Mouse (Mus musculus) cortical plate, adult 2 months (tissue): ENCODE results near the gene Tmed1. TPM values are rescaled to one million over a fixed set of nuclear protein-coding genes. Genes with fewer than 3 reads are reported as not detected.

Experiments
- H3K27ac ChIP-seq: fragments of 200-500 bp; 2 replicates; pipeline ENCODE4 v1.5.1; 2012; ENCODE audit warnings: low read length, control low read depth, inconsistent platforms; ENCODE audit not compliant: insufficient read depth
- H3K4me1 ChIP-seq: fragments of 200-500 bp; 2 replicates; pipeline ENCODE4 v1.6.1; 2011; ENCODE audit warnings: low read length; ENCODE audit not compliant: control insufficient read depth, insufficient read depth
- H3K4me3 ChIP-seq: fragments of 200-500 bp; 2 replicates; pipeline ENCODE4 v1.5.1; 2011; ENCODE audit warnings: mild to moderate bottlenecking, low read length, control low read depth; ENCODE audit not compliant: insufficient read depth
- CTCF ChIP-seq: fragments of 200-500 bp; IDR thresholded peaks from 2 replicates; pipeline ENCODE4 v1.5.1; 2011; ENCODE audit warnings: mild to moderate bottlenecking, control low read depth, low read length; ENCODE audit not compliant: insufficient read depth; ENCODE audit errors: extremely low read depth
- POLR2A ChIP-seq: fragments of 200-500 bp; IDR thresholded peaks from 2 replicates; pipeline ENCODE4 v1.6.1; 2011; ENCODE audit warnings: mild to moderate bottlenecking, low read length, control low read depth; ENCODE audit not compliant: insufficient read depth; ENCODE audit errors: extremely low read depth
- polyA plus RNA-seq: library from polyadenylated mRNA; depleted of rRNA; stranded (reverse); fragments of >200 nt; gene quantifications from 2 replicates; pipeline ENCODE4 v1.2.3, GENCODE M21; 2012; rRNA removed

Gene Tmed1
- polyA plus RNA-seq = 25.0 and 25.5 TPM in 2 replicates

DNA sequence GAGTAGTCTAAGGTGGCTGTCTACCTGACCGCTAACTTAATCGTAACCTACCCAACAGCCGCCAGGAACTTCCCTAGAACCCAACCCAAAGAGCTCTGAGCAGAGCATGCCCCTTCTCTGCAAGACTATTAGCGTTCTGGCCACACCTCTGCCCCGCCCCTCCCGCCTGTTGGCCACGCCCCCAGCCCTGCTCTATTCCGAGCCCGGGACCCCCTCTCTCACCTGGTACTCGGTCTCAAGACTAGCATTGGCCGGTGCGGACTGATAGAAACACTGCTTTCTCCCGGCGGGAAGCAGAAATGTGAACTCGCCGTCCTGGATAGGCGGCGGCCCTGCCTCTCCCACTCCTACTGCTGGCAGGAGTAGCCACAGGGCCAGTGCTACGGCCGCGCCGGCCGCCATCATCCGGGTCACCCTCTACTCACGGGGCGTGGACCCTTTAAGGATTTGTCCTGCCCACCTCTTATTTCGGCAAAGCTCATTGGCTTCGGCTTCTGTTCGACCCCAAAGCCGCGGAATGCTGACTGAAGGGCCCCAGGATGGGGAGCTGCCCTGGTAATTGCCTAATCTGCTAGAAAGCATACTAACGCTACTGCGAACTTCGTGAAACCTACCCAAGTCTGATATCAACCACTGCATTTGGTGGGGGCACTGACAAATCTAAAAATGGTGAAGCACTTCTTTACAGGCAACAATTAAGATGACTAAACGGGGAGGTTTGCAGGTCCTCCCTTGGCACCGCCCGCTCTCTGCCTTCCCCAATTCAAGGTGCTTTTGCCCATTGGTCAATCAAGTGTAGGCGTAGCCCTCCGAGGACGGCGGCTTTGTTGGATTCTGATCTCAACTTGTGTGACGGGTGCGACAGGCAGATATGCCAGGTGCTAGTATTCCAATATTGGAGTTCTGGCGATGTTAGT is at the start of gene Tmed1:
Gene Tmed1, minus strand, starts transcription at position 481 of the 917 bp plus-strand sequence.
- H3K4me1 ChIP-seq = no peaks in the 10 kb centered on the region
- peak within 1 kb of the TSS; percentile 88 for H3K27ac ChIP-seq
- TF ChIP-seq CTCF (no peak), POLR2A (peak; percentile 69; the same call in 1 of the 2 replicates)

DNA sequence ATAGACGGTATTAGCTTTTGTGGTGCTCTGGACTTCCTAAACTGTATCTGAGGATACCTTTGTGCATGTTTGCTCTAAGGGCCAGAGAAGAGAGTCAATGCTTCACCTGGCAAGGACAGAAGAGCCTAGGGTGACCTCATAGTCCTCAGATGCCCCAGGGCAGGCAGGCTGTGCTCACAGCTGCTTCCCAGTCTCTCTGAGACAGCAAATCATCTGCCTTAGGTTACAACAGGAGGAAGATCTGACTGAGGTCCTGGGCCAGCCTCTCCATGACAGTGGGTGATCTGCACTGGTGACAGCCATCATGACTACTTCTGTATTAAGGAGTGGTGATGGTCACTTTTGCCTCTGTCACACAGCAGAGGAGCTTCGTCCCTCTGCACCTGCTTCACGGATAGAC is 49.1 kb upstream of the Tmed1 start:
- Histone ChIP-seq H3K4me1 (no peaks in the 10 kb centered on the region; the same call in 1 of the 2 replicates), H3K27ac (no peak overlapping the region), H3K4me3 (no peak overlapping the region)
- TF ChIP-seq POLR2A = no peak
- no peak for TF ChIP-seq CTCF

More for the DNA sequence above, at the start of gene Tmed1:
- peak within 1 kb of the TSS; percentile 79 for H3K4me3 ChIP-seq

DNA sequence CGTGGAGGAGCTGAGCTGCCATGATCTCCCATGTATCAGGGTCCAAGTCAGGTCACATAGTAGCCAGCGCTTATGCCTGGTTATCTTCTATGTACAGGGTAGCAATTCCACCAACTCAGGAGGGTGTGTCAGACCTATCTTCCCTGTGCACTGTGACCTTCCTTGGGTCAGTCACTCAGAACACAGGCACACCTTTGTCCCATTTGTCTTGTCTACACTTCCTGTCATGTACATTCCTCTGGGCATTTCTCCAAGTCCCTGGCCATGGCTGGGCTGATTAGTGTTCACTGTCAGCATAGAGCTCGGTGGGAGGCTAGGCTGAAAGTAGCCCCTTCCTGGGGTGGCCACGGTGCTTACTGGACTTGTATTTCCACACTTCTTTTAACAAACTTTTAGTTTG is 48.3 kb upstream of the Tmed1 start:
- TF ChIP-seq CTCF = no peak
- no peak for TF ChIP-seq POLR2A
- H3K4me1 ChIP-seq = no peaks in the 10 kb centered on the region; the same call in 1 of the 2 replicates

DNA sequence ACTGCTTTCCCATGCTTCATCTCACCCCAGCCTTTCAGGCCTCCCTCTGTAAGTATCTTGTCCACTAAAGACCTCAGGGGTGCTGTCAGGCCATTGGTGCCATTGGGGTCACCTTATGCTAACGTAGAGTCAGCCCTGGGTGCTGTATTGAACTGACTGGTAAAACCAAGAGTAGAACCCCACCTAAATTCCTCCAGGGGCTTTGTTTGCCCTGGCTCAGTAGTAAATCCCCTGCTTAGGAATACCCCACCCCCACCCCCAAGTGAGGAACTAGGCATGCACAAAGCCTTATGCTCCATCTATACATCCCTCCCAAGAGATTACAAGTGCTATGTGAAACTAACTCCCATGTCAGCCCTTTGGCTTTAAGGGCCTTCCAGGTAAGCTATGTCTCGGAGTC is 47.5 kb upstream of the Tmed1 start:
- Histone ChIP-seq H3K4me1 (no peaks in the 10 kb centered on the region; the same call in 1 of the 2 replicates), H3K4me3 (no peak overlapping the region), H3K27ac (no peak overlapping the region)
- no peak for TF ChIP-seq CTCF
- TF ChIP-seq POLR2A = no peak

More for the DNA sequence above, 48.3 kb upstream of the Tmed1 start:
- H3K4me3 ChIP-seq = no peak overlapping the region
- H3K27ac ChIP-seq = no peak overlapping the region

DNA sequence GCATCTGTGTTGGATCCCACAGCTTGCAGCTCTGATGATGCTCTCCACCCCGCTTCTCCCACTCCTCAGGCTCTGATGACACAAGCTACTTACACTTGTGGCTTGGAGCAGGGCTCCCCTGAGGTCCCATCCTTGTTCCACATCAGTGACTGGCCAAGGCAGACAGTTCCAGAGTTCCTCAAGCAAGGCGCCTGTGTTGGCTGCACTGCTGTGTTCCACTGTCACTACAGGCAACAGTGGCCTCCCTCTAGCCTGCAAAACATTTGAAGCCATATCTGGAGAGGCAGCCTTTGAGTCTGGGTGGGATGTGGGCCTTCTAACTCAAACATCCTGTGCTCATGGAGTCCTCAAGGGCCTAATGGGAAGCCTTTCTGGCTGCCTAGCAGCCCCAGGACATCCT is 46.9 kb upstream of the Tmed1 start:
- Histone ChIP-seq H3K27ac (no peak overlapping the region), H3K4me3 (no peak overlapping the region), H3K4me1 (no peaks in the 10 kb centered on the region; the same call in 1 of the 2 replicates)
- no peak for TF ChIP-seq POLR2A

DNA sequence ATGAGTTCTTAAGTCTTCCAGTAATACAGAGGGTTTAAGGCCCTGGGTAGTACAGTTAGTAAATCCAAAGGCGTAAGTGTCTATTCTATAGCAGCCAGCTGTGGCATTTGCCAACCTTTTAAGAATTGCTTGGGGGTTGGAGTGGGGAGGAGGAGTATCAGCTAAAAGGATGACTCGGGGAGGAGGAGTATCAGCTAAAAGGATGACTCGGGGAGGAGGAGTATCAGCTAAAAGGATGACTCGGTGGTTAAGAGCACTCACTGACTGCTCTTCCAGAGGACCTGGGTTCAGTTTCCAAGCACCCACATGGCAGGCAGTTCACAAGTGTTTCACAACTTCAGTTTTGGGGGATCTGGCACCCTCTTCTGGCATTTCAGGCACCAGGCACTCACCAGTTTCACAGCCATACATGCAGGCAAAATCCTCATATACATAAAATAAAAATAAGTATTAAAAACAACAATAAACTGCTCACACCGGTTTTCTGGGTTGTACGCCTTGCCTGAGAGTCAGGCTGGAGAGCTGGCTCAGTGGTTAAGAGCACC is 45.2 kb upstream of the Tmed1 start:
- TF ChIP-seq CTCF (no peak), POLR2A (no peak)
- Histone ChIP-seq H3K27ac (no peak overlapping the region), H3K4me1 (no peaks in the 10 kb centered on the region), H3K4me3 (no peak overlapping the region)

DNA sequence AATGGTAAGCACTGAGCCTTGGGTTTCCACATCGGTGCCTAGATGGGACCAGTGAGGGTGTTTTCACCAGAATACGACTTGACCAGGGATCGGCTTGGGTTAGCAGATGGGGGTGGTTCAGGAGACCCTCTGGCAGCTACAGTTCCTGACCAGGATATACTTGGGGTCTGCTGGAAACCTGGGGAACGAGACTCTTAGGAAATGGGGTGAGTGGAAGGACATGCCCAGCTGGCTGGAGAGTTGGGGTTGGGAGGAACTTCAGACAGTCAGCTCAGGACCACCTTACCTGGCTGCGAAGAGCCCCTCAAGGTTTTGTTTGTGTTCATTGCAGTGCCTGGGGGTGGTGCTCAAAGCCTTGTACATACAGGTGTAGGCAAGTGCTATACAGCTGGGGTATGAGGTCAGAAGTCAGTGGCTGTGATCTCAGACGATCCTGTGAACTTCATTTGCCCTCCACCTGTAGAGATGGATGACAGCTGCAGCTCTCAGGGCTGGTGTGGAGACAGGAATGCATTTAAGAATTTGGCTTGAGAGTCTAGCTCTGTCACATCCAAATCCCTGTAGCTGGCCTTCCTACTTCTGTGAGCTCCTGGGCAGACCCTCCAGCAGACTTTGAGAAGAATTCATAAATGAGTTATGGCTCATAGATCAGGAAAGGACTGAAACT is 43.7 kb upstream of the Tmed1 start:
- Histone ChIP-seq H3K27ac (no peak overlapping the region), H3K4me1 (no peaks in the 10 kb centered on the region), H3K4me3 (no peak overlapping the region)
- TF ChIP-seq CTCF = no peak
- no peak for TF ChIP-seq POLR2A

DNA sequence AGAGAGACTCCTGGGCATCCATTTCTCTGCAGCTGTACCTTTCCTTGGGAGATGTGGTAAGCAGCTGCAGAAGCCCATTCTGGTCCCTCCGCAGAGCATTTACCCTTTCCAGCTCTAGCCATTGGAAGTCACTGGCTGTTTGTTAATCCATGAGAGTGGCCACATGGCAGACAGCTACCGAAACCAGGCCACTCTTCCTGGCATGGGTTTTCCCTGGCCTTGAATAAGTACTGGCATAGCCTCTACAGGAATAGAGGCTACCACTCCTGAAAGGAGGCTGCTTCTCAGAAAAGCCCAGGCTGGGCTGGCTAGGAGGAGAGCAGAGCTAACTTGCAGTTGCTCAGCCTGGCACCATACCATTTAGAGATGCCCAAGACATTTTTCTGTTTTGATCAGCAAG is 41.0 kb upstream of the Tmed1 start:
- TF ChIP-seq CTCF = no peak
- no peak for TF ChIP-seq POLR2A
- H3K4me1 ChIP-seq = no peaks in the 10 kb centered on the region
- H3K27ac ChIP-seq = no peak overlapping the region

DNA sequence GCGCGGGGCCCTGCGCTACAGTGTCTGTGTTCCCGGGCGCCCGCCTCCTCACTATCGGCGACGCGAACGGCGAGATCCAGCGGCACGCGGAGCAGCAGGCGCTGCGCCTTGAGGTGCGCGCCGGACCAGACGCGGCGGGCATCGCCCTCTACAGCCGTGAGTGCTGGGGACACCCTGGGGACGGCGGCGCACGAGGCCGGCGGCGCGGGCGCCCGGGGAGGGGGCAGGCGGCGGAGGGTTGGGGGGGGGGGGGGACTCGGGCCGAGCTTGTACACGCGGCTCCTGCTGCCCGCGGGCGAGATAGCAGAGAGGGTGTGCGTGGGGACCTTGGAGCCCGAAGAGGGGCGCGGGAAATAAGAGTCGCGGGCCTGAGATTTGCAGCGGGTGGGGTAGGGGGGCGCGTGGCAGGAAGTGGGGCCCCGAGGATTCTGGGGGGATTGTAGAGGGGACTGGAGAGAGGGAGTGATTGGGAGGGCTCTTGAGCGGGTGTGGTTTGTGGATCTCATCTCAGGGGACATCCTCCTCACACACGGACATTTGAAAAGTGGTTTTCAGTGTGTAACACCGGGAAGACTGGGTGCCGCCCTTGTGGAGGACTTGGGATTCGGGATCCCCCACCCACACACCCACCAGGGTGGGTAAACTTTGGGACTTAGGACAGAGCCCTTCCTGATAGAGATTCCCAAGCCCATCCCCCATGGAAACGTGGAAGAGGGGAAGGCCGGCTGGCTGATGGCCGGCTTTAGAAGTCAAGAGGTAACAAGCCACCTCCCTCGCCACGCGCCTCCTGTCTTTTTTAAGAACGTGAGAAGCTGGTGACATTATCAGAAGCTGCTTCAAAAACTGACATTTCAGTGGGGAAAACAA is 37.3 kb upstream of the Tmed1 start:
- Histone ChIP-seq H3K27ac (peak overlapping the region; percentile 73; the same call in 1 of the 2 replicates), H3K4me3 (peak overlapping the region; percentile 60), H3K4me1 (no peaks in the 10 kb centered on the region)
- TF ChIP-seq POLR2A = no peak

More for the DNA sequence above, 41.0 kb upstream of the Tmed1 start:
- no peak overlapping the region for H3K4me3 ChIP-seq
